Mouse (Mus musculus) forebrain, embryonic 14.5 days (tissue): ENCODE measurements around the gene Vamp8. TPM values are rescaled to one million over a fixed set of nuclear protein-coding genes. Genes with fewer than 3 reads are reported as not detected.

Experiments
- ATAC-seq: fragments of 200-750 bp; cut with Nextera tagmentation; 2 replicates; pipeline ENCODE4 v1.8.0; 2017; ENCODE audit warnings: mild to moderate bottlenecking, moderate library complexity
- DNase-seq: peaks from one replicate; pipeline ENCODE4 v3.0.0-alpha.2; 2015; ENCODE audit warnings: low spot score
- H3K27ac ChIP-seq: fragments of 300-500 bp; sonication (generic); 2 replicates; pipeline ENCODE4 v1.5.1; 2014; ENCODE audit warnings: low read depth, mild to moderate bottlenecking, control low read depth, low read length, moderate library complexity
- H3K27me3 ChIP-seq: fragments of 300-500 bp; sonication (generic); replicated peaks from 2 replicates; pipeline ENCODE4 v1.6.1; 2014; ENCODE audit warnings: low read length, control low read depth, mixed read lengths; ENCODE audit not compliant: control insufficient read depth, insufficient read depth
- H3K36me3 ChIP-seq: fragments of 300-500 bp; sonication (generic); 2 replicates; pipeline ENCODE4 v1.6.1; 2014; ENCODE audit warnings: low read length, control low read depth; ENCODE audit not compliant: control insufficient read depth, insufficient read depth
- H3K4me1 ChIP-seq: fragments of 300-500 bp; sonication (generic); 2 replicates; pipeline ENCODE4 v1.6.1; 2014; ENCODE audit warnings: antibody characterized with exemption, low read length, control low read depth; ENCODE audit not compliant: control insufficient read depth, insufficient read depth
- H3K4me2 ChIP-seq: fragments of 300-500 bp; sonication (generic); 2 replicates; pipeline ENCODE4 v1.6.1; 2014; ENCODE audit warnings: mild to moderate bottlenecking, control low read depth, low read length
- H3K4me3 ChIP-seq: fragments of 300-500 bp; sonication (generic); 2 replicates; pipeline ENCODE4 v1.5.1; 2014; ENCODE audit warnings: low read depth, low read length, control low read depth
- H3K9ac ChIP-seq: fragments of 300-500 bp; sonication (generic); 2 replicates; pipeline ENCODE4 v1.6.1; 2014; ENCODE audit warnings: mild to moderate bottlenecking, low read length, control low read depth, moderate library complexity
- H3K9me3 ChIP-seq: fragments of 300-500 bp; sonication (generic); replicated peaks from 2 replicates; pipeline ENCODE4 v1.6.1; 2016; ENCODE audit warnings: low read length, control low read depth, mixed read lengths; ENCODE audit not compliant: control insufficient read depth
- WGBS: fragments of 180-500 bp; shearing (Covaris S2); extraction: QIAGEN DNeasy Blood & Tissue Kit; methylation state at CpG from one replicate; pipeline ENCODE4 v1.1.7; 2014; 5-methylcytosine and 5-hydroxymethylcytosine counted together
- polyA plus RNA-seq: library from polyadenylated mRNA; unstranded; fragments of >200 nt; fragmentation: Nextera tagmentation; extraction: Ambion mirVana; gene quantifications from 2 replicates; pipeline ENCODE4 v1.2.1, GENCODE M21; 2014

Vamp8 gene
- polyA plus RNA-seq, 1 experiment from 2014 or later: 22.6 TPM

DNA sequence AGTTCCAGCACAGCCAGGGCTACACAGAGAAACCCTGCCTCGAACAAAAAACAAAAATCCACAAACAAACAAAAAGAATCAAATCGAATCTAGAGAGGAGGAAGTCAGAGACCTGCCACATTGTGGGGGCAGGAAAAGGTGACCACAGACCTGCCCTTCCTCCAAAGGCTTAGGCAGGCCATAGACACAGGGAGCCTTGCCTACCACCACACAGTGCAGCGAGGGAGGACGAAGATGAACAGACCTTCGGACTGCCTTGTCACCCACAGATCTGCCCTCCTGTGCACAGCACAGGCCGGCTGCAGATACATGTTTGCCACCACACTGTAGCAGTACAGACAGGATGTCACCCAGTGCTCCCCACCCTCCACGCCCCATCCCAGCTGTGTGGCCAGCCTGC, 20.0 kb upstream of the Vamp8 start:
- Histone ChIP-seq H3K4me2 (no peak overlapping the region), H3K36me3 (no peaks in the 10 kb centered on the region), H3K4me3 (no peak overlapping the region), H3K9ac (no peak overlapping the region), H3K4me1 (peaks cover 4% of the 10 kb centered on the region; the same call in 1 of the 2 replicates), H3K27ac (no peak overlapping the region), H3K9me3 (no peaks in the 10 kb centered on the region), H3K27me3 (no peaks in the 10 kb centered on the region)
- DNase-seq (no peak), ATAC-seq (no peak)
- 83% methylated on average over 7 of the region's 7 CpGs for WGBS

GRCm38 (mm10) chr6:72410003-72410402, 19.5 kb upstream of the Vamp8 start:
- Histone ChIP-seq H3K4me1 (peaks cover 3% of the 10 kb centered on the region; the same call in 1 of the 2 replicates), H3K4me3 (no peak overlapping the region), H3K4me2 (no peak overlapping the region), H3K27ac (no peak overlapping the region), H3K9ac (no peak overlapping the region), H3K36me3 (no peaks in the 10 kb centered on the region), H3K27me3 (no peaks in the 10 kb centered on the region), H3K9me3 (no peaks in the 10 kb centered on the region)
- ATAC-seq (no peak), DNase-seq (no peak)
- WGBS: 44% methylated on average over 1 of the region's 1 CpGs

- H3K4me2 ChIP-seq: no peak overlapping the region
- DNase-seq (peak; percentile 88), ATAC-seq (no peak)
- H3K9ac ChIP-seq: no peak overlapping the region
- WGBS: 15% methylated on average over 3 of the region's 3 CpGs
- no peaks in the 10 kb centered on the region for H3K9me3 ChIP-seq
- no peaks in the 10 kb centered on the region for H3K27me3 ChIP-seq
- no peak overlapping the region for H3K27ac ChIP-seq
- no peaks in the 10 kb centered on the region for H3K36me3 ChIP-seq
- H3K4me1 ChIP-seq: no peaks in the 10 kb centered on the region
- no peak overlapping the region for H3K4me3 ChIP-seq
Observed at GRCm38 (mm10) chr6:72409567-72409966, 19.1 kb upstream of the Vamp8 start.

- Histone ChIP-seq H3K36me3 (no peaks in the 10 kb centered on the region), H3K27ac (no peak overlapping the region), H3K9ac (no peak overlapping the region), H3K9me3 (no peaks in the 10 kb centered on the region), H3K4me2 (no peak overlapping the region), H3K27me3 (no peaks in the 10 kb centered on the region), H3K4me1 (no peaks in the 10 kb centered on the region), H3K4me3 (no peak overlapping the region)
- peak; percentile 91 for DNase-seq
- 0% methylated on average over 5 of the region's 5 CpGs for WGBS
- ATAC-seq: peak; percentile 70
Observed at GRCm38 (mm10) chr6:72407119-72407518, 16.6 kb upstream of the Vamp8 start.

GRCm38 (mm10) chr6:72405356-72405755, 14.9 kb upstream of the Vamp8 start:
- no peak for ATAC-seq
- WGBS: 85% methylated on average over 7 of the region's 7 CpGs

DNA sequence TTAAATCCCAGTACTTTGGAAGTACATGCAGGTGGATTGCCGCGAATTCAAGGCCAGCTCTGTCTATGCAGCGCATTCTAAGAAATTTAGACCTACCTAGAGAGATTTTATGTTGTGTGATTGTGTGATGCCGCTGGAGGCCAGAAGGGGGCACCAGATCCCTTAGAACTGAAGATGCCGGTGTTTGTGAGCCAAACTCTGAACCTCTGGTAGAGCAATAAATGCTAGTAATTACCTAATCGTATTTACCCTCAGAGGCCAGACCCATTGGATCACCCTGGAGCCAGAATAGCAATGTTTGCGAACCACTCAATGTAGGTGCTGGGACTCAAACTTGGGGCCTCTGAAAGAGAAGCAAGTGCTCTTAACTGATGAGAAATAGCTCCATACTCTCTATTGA, 11.4 kb upstream of the Vamp8 start:
- WGBS: 23% methylated on average over 7 of the region's 7 CpGs
- Histone ChIP-seq H3K4me3 (no peak overlapping the region), H3K27ac (no peak overlapping the region), H3K9me3 (no peaks in the 10 kb centered on the region), H3K4me2 (no peak overlapping the region), H3K36me3 (no peaks in the 10 kb centered on the region), H3K27me3 (no peaks in the 10 kb centered on the region), H3K4me1 (no peaks in the 10 kb centered on the region), H3K9ac (no peak overlapping the region)
- ATAC-seq (no peak), DNase-seq (peak; percentile 77)

More at GRCm38 (mm10) chr6:72405356-72405755, 14.9 kb upstream of the Vamp8 start:
- H3K4me1 ChIP-seq: no peaks in the 10 kb centered on the region
- no peaks in the 10 kb centered on the region for H3K9me3 ChIP-seq
- no peaks in the 10 kb centered on the region for H3K36me3 ChIP-seq
- no peaks in the 10 kb centered on the region for H3K27me3 ChIP-seq
- no peak overlapping the region for H3K27ac ChIP-seq
- no peak for DNase-seq
- no peak overlapping the region for H3K4me3 ChIP-seq
- no peak overlapping the region for H3K9ac ChIP-seq
- H3K4me2 ChIP-seq: no peak overlapping the region

- no peaks in the 10 kb centered on the region for H3K36me3 ChIP-seq
- 57% methylated on average over 2 of the region's 2 CpGs for WGBS
- H3K27ac ChIP-seq: no peak overlapping the region
- no peak for ATAC-seq
- DNase-seq: no peak
- H3K4me2 ChIP-seq: no peak overlapping the region
- H3K27me3 ChIP-seq: no peaks in the 10 kb centered on the region
- H3K9ac ChIP-seq: no peak overlapping the region
- H3K9me3 ChIP-seq: no peaks in the 10 kb centered on the region
- H3K4me3 ChIP-seq: no peak overlapping the region
- no peaks in the 10 kb centered on the region for H3K4me1 ChIP-seq
Observed at GRCm38 (mm10) chr6:72399967-72400366, 9.5 kb upstream of the Vamp8 start.

GRCm38 (mm10) chr6:72396837-72397251, 6.3 kb upstream of the Vamp8 start:
- no peak for ATAC-seq
- no peaks in the 10 kb centered on the region for H3K9me3 ChIP-seq

DNA sequence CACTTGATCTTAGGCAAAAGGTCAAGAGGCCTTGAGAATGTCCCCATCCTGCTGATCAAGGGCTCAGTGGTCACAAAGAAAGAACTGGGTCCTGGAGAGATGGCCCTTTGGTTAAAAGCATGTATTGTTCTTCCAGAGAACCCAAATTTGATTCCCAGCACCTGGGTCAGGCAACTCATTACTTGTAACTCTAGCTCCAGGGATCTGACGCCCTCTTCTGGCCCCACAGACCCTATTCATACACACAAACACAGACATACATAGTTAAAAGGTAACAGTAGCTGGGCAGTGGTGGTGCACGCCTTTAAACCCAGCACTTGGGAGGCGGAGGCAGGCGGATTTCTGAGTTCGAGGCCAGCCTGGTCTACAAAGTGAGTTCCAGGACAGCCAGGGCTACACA, 1.8 kb upstream of the Vamp8 start:
- no peaks in the 10 kb centered on the region for H3K36me3 ChIP-seq
- H3K4me2 ChIP-seq: no peak overlapping the region
- DNase-seq (no peak), ATAC-seq (no peak)
- H3K9ac ChIP-seq: no peak overlapping the region
- H3K27ac ChIP-seq: no peak overlapping the region
- 89% methylated on average over 5 of the region's 5 CpGs for WGBS
- H3K27me3 ChIP-seq: 0 out of 2 replicates have a peak, but pooled peaks cover 4% of the 10 kb centered on the region
- no peak overlapping the region for H3K4me3 ChIP-seq
- H3K4me1 ChIP-seq: peaks cover 10% of the 10 kb centered on the region; the same call in 1 of the 2 replicates
- no peaks in the 10 kb centered on the region for H3K9me3 ChIP-seq

More at GRCm38 (mm10) chr6:72396837-72397251, 6.3 kb upstream of the Vamp8 start:
- no peak for DNase-seq
- H3K4me3 ChIP-seq: no peak overlapping the region
- H3K4me2 ChIP-seq: no peak overlapping the region
- no peaks in the 10 kb centered on the region for H3K36me3 ChIP-seq
- no peak overlapping the region for H3K9ac ChIP-seq
- no peaks in the 10 kb centered on the region for H3K27me3 ChIP-seq
- H3K27ac ChIP-seq: no peak overlapping the region
- WGBS: 81% methylated on average over 10 of the region's 10 CpGs
- H3K4me1 ChIP-seq: no peaks in the 10 kb centered on the region
